In genomic region chr17:3744402-3744801, GRCm38 (mm10) we compare ENCODE assay signal across 27 mouse cellular contexts. TPM values are rescaled to one million over a fixed set of nuclear protein-coding genes. Genes with fewer than 3 reads are reported as not detected.
"Had no signal": no experiment of that assay in that cellular context is flagged by ENCODE, and none has a peak within 500 bp of the region (broad histone marks: within the 10 kb centered on the region; RNA-seq: fewer than 3 reads in every experiment).

No protein-coding gene starts in this region.

- H3K9me3 ChIP-seq: liver, embryonic 15.5 days; midbrain, embryonic 13.5 days; midbrain, embryonic 15.5 days; neural tube, embryonic 12.5 days had no signal

- H3K36me3 ChIP-seq: liver, embryonic 15.5 days; midbrain, embryonic 13.5 days; midbrain, embryonic 15.5 days; neural tube, embryonic 12.5 days had no signal

- H3K27ac ChIP-seq: liver, embryonic 15.5 days; midbrain, embryonic 13.5 days; midbrain, embryonic 15.5 days; neural tube, embryonic 12.5 days had no signal

- H3K27me3 ChIP-seq: liver, embryonic 15.5 days; megakaryocyte, embryonic 14.5 days; midbrain, embryonic 13.5 days; midbrain, embryonic 15.5 days; neural tube, embryonic 12.5 days had no signal

- DNase-seq: liver, postnatal 0 days; lung, embryonic 14.5 days; lung, postnatal 10 days; lung, postnatal 4 days; retina, postnatal 1 day; right cerebral cortex, postnatal 14 days; right cerebral cortex, postnatal 4 days; spleen, adult 18-20 months; thymus, adult 18-20 months; thymus, postnatal 14 days; thymus, postnatal 4 days had no signal

- ATAC-seq: liver, postnatal 0 days; midbrain, embryonic 13.5 days; midbrain, embryonic 15.5 days had no signal

- H3K4me1 ChIP-seq: liver, embryonic 15.5 days; megakaryocyte, embryonic 14.5 days; midbrain, embryonic 13.5 days; midbrain, embryonic 15.5 days; neural tube, embryonic 12.5 days had no signal

- H3K9ac ChIP-seq: liver, embryonic 15.5 days; liver, postnatal 0 days; lung, embryonic 14.5 days; midbrain, embryonic 13.5 days; midbrain, embryonic 15.5 days; neural tube, embryonic 12.5 days had no signal

- H3K4me3 ChIP-seq: liver, embryonic 15.5 days; megakaryocyte, embryonic 14.5 days; midbrain, embryonic 13.5 days; midbrain, embryonic 15.5 days; neural tube, embryonic 12.5 days had no signal

- H3K4me2 ChIP-seq: liver, embryonic 15.5 days; lung, embryonic 14.5 days; midbrain, embryonic 11.5 days; midbrain, embryonic 13.5 days; midbrain, embryonic 15.5 days; neural tube, embryonic 12.5 days had no signal

RNA-seq across cellular contexts. Expression of gene Nox3, which starts 48.3 kb away (rescaled TPM):
- total RNA-seq: midbrain, postnatal 0 days; monocyte, adult 5-6 weeks; neutrophil, adult 5-6 weeks had no signal
- polyA plus RNA-seq: liver, embryonic 15.5 days; liver, postnatal 0 days; lung, embryonic 14.5 days; lung, embryonic 16.5 days; midbrain, embryonic 11.5 days; midbrain, embryonic 13.5 days; midbrain, embryonic 15.5 days; midbrain, postnatal 0 days; neural tube, embryonic 12.5 days; neural tube, embryonic 14.5 days; small intestine, adult 2 months; stomach, embryonic 14.5 days; stomach, embryonic 16.5 days; thymus, postnatal 0 days; urinary bladder, adult 2 months had no signal
